Mouse (Mus musculus) ES-E14 (cell line): ENCODE measurements around the gene Dpp6.

Experiments
- CHD2 ChIP-seq: IDR thresholded peaks from 2 replicates; pipeline ENCODE4 v1.6.1; 2014; ENCODE audit warnings: mild to moderate bottlenecking, low read depth, low read length, inconsistent platforms
- HCFC1 ChIP-seq: IDR thresholded peaks from 2 replicates; pipeline ENCODE4 v1.6.1; 2012; ENCODE audit warnings: low read length, inconsistent platforms, borderline replicate concordance; ENCODE audit not compliant: insufficient read depth
- MAFK ChIP-seq: IDR thresholded peaks from 2 replicates; pipeline ENCODE4 v1.6.1; 2014; ENCODE audit warnings: mild to moderate bottlenecking, low read depth, low read length, inconsistent platforms; ENCODE audit not compliant: insufficient read depth
- ZC3H11A ChIP-seq: IDR thresholded peaks from 2 replicates; pipeline ENCODE4 v1.6.1; 2012; ENCODE audit warnings: low read depth, mild to moderate bottlenecking, inconsistent platforms, low read length, borderline replicate concordance
- ZNF384 ChIP-seq: IDR thresholded peaks from 2 replicates; pipeline ENCODE4 v1.6.1; 2012; ENCODE audit warnings: low read depth, low read length, inconsistent platforms

DNA sequence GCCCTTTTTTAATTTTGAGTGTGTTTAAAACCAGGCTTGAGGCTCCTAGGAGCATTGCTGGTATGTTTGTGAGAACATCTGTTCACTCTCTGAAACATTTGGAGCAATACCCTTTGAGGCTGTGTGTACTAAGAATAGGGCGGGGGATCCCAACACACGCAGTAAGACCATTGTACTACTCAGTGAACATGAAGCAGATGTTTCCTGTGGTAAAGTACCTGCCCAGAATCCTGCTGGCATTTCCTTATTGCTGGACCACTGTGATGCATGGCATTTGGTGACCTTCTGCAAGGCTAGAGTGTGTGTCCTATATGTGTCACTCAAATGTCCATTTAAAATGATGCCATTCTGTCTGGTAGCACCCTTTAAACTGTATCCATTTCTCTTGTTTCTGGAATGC lies 854.5 kb downstream of the Dpp6 start:
- TF ChIP-seq ZNF384 (no peak), CHD2 (no peak), ZC3H11A (no peak), HCFC1 (no peak), MAFK (no peak)
